Mouse (Mus musculus): ENCODE measurements at regions not wholly inside any gene's neighbourhood (a gene's known extent, or its start where the extent isn't known, plus 50 kb on each side); places are given as distances from the start of the nearest gene placed in this dataset.

GRCm38 (mm10) chr12:54577235-54577634 is 79.1 kb downstream of the Sptssa start:
- no peak for DNase-seq (ENCODE audit: low read depth)

DNA sequence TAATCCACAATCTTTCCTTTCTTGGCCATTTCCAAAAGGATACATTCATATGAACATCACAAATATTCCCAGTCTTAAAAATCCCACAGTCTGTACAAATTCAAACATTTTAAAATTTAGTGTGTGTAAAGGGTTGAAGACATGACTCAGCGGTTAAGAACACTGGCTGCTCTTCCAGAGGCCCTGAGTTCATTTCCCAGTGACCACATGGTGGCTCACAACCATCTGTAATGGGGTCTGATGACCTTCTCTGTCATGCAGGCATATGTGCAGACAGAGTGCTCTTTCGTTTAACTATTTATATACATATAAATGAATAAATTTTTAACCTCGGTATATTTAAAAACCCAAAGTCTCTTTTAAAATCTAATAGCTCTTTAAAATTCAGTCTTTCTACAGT is 79.6 kb downstream of the Sptssa start:
- peak; percentile 21 for DNase-seq (ENCODE audit: low read depth)

GRCm38 (mm10) chr12:54572866-54573265 is 83.5 kb downstream of the Sptssa start:
- no peak for DNase-seq (ENCODE audit: low read depth)

GRCm38 (mm10) chr12:54568078-54568931 is 88.1 kb downstream of the Sptssa start:
- no peak for DNase-seq (ENCODE audit: low read depth)

DNA sequence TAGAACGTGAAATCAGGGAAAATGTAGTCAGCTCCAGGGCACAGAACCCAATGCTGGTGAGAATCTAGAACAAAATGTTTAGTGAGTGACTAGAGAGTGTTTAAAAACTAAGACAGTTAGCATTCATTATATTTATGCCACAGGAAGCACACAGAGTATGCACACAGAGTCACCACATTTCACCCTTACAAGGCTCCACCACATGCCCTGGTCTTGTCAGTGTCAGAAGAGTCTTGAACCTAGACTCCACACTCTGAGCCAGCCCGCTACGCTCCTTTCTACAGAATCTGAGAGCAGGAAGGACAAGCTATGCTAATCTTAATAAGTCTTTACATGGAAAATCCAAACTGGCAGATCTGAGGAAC is 89.0 kb downstream of the Sptssa start:
- DNase-seq (ENCODE audit: low read depth), result no peak

- DNase-seq (ENCODE audit: low read depth), result no peak
These were observed 89.6 kb downstream of the Sptssa start for GRCm38 (mm10) chr12:54566532-54567425.

DNA sequence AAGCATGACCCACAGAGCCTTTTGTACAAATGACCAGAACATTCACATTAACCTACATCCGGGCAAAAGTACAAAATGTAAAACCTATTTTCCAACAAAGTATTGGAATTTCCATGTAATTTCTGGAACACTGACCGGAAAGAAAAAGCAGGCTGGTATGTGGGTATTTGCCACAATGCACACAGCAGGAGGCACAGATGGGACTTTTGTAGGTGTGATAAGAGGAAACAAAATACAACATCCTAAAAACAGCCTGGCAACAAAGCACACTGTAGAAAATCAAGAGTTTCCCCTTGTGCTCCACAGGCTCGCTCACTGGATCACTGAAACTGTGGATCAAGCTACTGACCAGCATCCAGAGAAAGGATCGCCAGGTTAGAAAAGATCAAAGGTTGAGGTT is 94.4 kb downstream of the Sptssa start:
- DNase-seq (ENCODE audit: low read depth), result no peak

DNA sequence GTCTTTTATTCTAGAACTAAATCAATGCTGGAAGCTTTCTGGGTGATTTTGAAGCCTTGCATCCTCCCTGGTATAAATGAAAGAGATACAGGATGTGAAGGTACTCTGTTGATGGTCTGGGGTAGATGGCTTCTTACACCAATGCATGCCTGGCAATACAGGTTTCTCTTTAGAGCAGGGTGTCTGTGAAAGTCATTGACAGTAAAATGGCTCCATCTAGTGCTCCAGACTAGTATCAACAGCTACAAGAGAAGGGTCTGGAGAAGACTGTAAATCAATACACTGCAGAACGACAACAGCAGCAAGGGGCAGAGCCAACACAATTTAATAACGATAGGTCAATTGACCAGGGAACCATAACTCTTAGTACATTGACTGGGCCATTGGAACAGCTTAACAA is 98.3 kb downstream of the Sptssa start:
- no peak for DNase-seq (ENCODE audit: low read depth)

GRCm38 (mm10) chr12:54549659-54550058 is 106.7 kb downstream of the Sptssa start:
- DNase-seq (ENCODE audit: low read depth), result no peak

DNA sequence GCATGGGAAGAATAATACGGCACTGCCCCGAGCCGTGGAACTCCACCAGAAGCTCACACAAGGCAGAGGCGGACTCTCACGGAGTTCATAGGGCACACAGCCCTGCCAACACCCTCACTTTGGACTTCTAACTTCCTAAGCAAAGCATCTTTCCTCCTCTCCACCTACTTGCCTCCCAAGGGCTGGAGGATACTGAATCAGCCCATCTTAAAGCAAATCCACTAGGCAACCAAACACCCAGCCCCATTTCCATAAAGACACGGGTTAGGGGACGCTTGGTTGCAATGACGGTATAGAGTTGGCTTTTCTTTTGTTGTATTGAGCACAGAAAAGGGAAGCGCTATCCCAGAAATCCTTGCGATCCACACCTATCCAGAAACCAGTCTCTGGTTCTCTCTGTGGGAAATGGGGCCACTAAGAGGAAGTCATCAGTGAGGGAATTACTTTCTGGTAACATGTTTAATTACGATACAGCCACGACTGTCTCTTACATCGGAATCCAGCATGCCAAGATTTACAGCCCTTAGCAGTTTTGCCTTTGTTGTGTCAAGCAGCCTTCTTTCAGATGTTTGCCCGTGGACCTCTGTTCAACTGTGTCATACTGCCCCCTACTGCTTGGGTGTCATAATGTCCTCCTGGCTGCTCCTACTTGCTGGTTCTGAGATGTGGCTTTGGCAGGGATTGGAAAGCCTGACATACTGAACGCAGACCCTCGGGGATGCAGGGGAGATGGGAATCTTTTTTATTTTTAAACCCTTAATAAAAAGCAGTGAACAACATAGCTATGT is 110.4 kb downstream of the Sptssa start:
- peak; percentile 42 for DNase-seq (ENCODE audit: low read depth)

GRCm38 (mm10) chr12:54538320-54538705 is 118.1 kb downstream of the Sptssa start:
- DNase-seq (ENCODE audit: low read depth), result no peak

- DNase-seq (ENCODE audit: low read depth), result no peak
These were observed 118.6 kb downstream of the Sptssa start for GRCm38 (mm10) chr12:54537690-54538319.

DNA sequence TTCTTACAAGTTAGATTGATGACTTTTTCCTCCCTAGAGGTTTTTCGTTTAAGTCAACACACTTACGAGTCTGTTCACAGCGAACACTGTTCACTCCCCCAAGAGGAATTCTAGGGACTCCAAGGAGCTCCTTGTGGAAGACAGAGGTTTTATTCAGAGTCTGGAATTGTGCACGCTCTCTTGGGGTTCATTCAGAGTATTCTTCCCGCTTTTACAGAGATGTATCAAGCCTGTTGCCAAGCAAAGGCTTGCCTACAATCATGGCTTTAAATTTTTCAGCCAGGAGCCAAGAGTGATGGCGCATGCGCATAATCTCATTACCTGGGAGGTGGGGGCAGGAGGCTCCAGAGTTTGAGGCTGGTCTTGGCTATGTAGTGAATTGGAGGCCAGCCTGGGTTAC is 119.4 kb downstream of the Sptssa start:
- DNase-seq (ENCODE audit: low read depth), result no peak

DNA sequence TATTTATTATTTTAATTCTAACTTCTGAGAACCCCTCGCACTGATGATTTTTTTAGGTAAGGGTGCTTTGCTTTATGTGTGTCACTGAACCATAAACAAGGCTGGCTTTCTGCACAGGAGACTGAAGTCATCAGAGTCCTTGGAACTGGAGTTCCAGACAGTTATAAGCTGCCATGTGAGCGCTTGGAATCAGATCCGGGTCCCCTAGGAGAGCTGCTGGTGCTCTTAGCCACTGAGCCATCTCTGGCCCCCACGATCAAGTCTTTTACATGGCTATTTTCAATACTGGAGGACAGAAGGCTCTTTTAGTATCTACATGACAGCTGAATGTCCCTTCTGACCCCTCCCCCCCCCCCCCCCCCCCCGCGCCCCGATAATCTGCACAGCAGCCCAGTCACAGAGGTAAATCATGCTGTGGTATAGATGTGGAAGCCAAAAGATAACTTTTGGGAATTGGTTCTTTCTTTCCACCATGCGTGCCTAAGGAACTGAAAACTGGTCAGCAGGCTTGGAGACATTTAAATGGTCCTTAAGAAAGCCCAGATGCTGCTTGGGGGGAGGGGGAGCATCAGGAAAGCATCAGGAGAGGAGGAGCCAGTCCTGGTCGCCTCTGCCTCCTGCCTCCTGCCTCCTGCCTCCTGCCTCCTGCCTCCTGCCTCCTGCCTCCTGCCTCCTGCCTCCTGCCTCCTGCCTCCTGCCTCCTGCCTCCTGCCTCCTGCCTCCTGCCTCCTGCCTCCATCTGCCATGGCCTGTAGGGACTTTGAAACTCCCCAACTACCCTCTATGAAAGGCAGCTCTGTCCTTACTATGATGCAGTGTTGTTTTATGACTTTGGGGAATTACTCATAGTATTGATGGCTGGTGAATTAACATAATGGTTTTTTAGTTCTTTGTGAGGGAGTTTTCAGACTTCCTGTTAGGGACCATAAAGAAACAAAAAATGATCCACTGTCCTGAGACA is 120.5 kb downstream of the Sptssa start:
- DNase-seq (ENCODE audit: low read depth), result no peak

DNA sequence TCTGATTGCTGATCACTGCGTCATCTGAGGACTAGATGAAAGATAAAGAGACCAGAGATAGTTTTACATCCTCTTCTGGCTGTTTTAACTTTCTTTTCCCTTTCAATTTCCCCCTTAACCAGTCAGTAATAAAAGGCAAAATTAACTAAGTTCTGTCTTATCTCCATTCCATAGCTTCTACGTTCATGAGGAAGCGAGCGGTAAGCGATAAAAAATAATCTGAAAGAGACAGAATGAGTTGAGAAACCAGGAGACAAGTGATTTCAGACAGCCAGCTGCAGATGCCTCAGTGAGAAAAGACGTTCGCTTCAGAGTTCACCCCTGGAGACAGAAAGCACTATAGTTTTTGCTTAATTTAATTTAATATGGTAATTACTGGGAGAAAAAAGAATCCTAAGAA is 121.5 kb downstream of the Sptssa start:
- DNase-seq (ENCODE audit: low read depth), result no peak

- no peak for DNase-seq (ENCODE audit: low read depth)
These were observed 123.2 kb downstream of the Sptssa start for GRCm38 (mm10) chr12:54533134-54533533.

GRCm38 (mm10) chr12:54532062-54532461 is 124.3 kb downstream of the Sptssa start:
- DNase-seq (ENCODE audit: low read depth), result no peak

GRCm38 (mm10) chr12:54528046-54528445 is 128.3 kb downstream of the Sptssa start:
- DNase-seq (ENCODE audit: low read depth), result no peak

- DNase-seq (ENCODE audit: low read depth), result no peak
These were observed 128.8 kb downstream of the Sptssa start for GRCm38 (mm10) chr12:54527577-54527976.

DNA sequence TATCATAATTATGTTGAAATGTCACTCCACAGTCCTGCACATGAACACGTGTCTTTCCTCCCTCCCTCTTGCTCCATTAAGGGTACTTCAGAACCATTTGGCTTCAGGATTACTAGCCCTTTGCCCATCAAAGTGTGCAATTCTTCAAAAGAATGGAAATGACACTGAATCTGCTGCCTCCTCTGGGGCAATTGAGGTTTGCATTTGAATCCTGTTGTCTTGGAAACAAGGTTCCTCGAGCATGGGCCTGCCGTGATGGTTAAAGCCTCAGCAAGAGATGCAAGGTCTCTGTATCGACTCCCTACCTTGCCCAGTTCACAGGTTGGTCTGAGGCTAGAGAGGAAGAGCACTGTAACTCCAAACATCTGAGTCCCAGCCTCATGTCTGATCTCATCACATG is 136.0 kb downstream of the Sptssa start:
- no peak for DNase-seq (ENCODE audit: low read depth)

DNA sequence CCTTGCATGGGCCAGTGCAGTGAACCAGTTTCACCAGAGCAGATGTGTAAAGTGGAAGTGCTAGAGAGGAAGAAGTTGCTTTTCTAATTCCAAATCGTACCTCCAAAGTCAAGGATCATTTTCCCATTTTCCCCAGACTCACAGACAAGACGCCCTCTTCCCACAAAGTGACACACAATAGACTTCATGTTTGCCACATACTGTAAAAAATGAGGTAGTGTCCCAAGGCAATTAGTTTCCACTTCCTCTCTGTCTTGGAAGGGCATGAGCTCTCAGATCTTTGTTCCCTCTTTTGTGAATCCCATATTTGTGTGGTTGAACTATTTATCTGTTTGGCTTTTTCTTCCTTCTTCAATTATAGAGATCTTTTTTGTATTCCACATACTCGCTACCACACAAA is 137.0 kb downstream of the Sptssa start:
- no peak for DNase-seq (ENCODE audit: low read depth)

Data from fibroblast of lung, adult 2 months (primary cell).